Mouse (Mus musculus): ENCODE measurements around the gene Gm45808. TPM values are rescaled to one million over a fixed set of nuclear protein-coding genes. Genes with fewer than 3 reads are reported as not detected.
"Not testable (repeated sequence)": the region's sequence is repeated elsewhere in the genome, so short reads cannot be mapped to it uniquely, and the experiment has no call there.

Gm45808 gene
- not detected in 2 replicates for polyA plus RNA-seq (2015; fragmentation: Nextera tagmentation; extraction: Ambion mirVana)

- ATAC-seq (replicated peaks; ENCODE audit: low FRiP score, low read depth) (no peak), DNase-seq (ENCODE audit: low spot score) (no peak)
- Histone ChIP-seq H3K4me2 (ENCODE audit: low read length) (no peak within 1 kb of the TSS), H3K4me1 (replicated peaks; ENCODE audit: insufficient read depth, low read length) (no peaks in the 10 kb centered on the region; the same call in 1 of the 2 replicates), H3K9ac (ENCODE audit: low read depth, low read length) (no peak within 1 kb of the TSS), H3K27me3 (ENCODE audit: insufficient read depth, low read length) (no peaks in the 10 kb centered on the region), H3K9me3 (replicated peaks; ENCODE audit: low read length) (no peaks in the 10 kb centered on the region), H3K36me3 (ENCODE audit: insufficient read depth, low read length) (no peaks in the 10 kb centered on the region), H3K27ac (no peak within 1 kb of the TSS), H3K4me3 (replicated peaks; ENCODE audit: low read depth, low read length) (no peak within 1 kb of the TSS)
- no peak for TF ChIP-seq CTCF (IDR thresholded peaks at IDR 0.05; ENCODE audit: low read depth)
- WGBS, result 77% methylated on average over 12 of the region's 12 CpGs
Observed at GRCm38 (mm10) chr7:45486761-45487415, at the start of gene Gm45808. Gene Gm45808, minus strand, starts transcription at chr7:45486811.

GRCm38 (mm10) chr7:45535676-45536075 lies 49.1 kb upstream of the Gm45808 start:
- H3K27me3 ChIP-seq (ENCODE audit: insufficient read depth, low read length), result no peaks in the 10 kb centered on the region
- no peak; the same call in 1 of the 2 replicates for TF ChIP-seq CTCF (IDR thresholded peaks at IDR 0.05; ENCODE audit: low read depth)
- H3K27ac ChIP-seq, result no peak overlapping the region
- H3K9me3 ChIP-seq (replicated peaks; ENCODE audit: low read length), result no peaks in the 10 kb centered on the region
- no peaks in the 10 kb centered on the region for H3K36me3 ChIP-seq (ENCODE audit: insufficient read depth, low read length)
- H3K4me2 ChIP-seq (ENCODE audit: low read length), result no peak overlapping the region
- no peak for DNase-seq (ENCODE audit: low spot score)
- peaks cover 5% of the 10 kb centered on the region for H3K4me1 ChIP-seq (replicated peaks; ENCODE audit: insufficient read depth, low read length)
- no peak overlapping the region for H3K9ac ChIP-seq (ENCODE audit: low read depth, low read length)
- no peak overlapping the region for H3K4me3 ChIP-seq (replicated peaks; ENCODE audit: low read depth, low read length)
- no peak for ATAC-seq (replicated peaks; ENCODE audit: low FRiP score, low read depth)
- 80% methylated on average over 1 of the region's 1 CpGs for WGBS

GRCm38 (mm10) chr7:45530643-45531042 lies 44.0 kb upstream of the Gm45808 start:
- WGBS, result 49% methylated on average over 2 of the region's 2 CpGs
- Histone ChIP-seq H3K4me2 (ENCODE audit: low read length) (peak overlapping the region; percentile 43), H3K36me3 (ENCODE audit: insufficient read depth, low read length) (no peaks in the 10 kb centered on the region), H3K4me3 (replicated peaks; ENCODE audit: low read depth, low read length) (no peak overlapping the region), H3K27me3 (ENCODE audit: insufficient read depth, low read length) (no peaks in the 10 kb centered on the region), H3K9me3 (replicated peaks; ENCODE audit: low read length) (no peaks in the 10 kb centered on the region), H3K27ac (peak overlapping the region; percentile 50; the same call in 1 of the 2 replicates), H3K4me1 (replicated peaks; ENCODE audit: insufficient read depth, low read length) (peaks cover 12% of the 10 kb centered on the region), H3K9ac (ENCODE audit: low read depth, low read length) (no peak overlapping the region)
- DNase-seq (ENCODE audit: low spot score) (no peak), ATAC-seq (replicated peaks; ENCODE audit: low FRiP score, low read depth) (no peak)
- no peak for TF ChIP-seq CTCF (IDR thresholded peaks at IDR 0.05; ENCODE audit: low read depth)

GRCm38 (mm10) chr7:45529461-45529860 lies 42.9 kb upstream of the Gm45808 start:
- H3K36me3 ChIP-seq (ENCODE audit: insufficient read depth, low read length), result no peaks in the 10 kb centered on the region
- peak overlapping the region; percentile 43 for H3K4me2 ChIP-seq (ENCODE audit: low read length)
- H3K27me3 ChIP-seq (ENCODE audit: insufficient read depth, low read length), result no peaks in the 10 kb centered on the region
- no peak for TF ChIP-seq CTCF (IDR thresholded peaks at IDR 0.05; ENCODE audit: low read depth)
- ATAC-seq (replicated peaks; ENCODE audit: low FRiP score, low read depth) (no peak), DNase-seq (ENCODE audit: low spot score) (peak; percentile 72)
- peak overlapping the region; percentile 52 for H3K27ac ChIP-seq
- H3K9ac ChIP-seq (ENCODE audit: low read depth, low read length), result no peak overlapping the region
- no peaks in the 10 kb centered on the region for H3K9me3 ChIP-seq (replicated peaks; ENCODE audit: low read length)
- WGBS, result 7% methylated on average over 6 of the region's 6 CpGs
- H3K4me3 ChIP-seq (replicated peaks; ENCODE audit: low read depth, low read length), result no peak overlapping the region
- peaks cover 21% of the 10 kb centered on the region for H3K4me1 ChIP-seq (replicated peaks; ENCODE audit: insufficient read depth, low read length)

- H3K9me3 ChIP-seq (replicated peaks; ENCODE audit: low read length); DNase-seq (ENCODE audit: low spot score); H3K4me3 ChIP-seq (replicated peaks; ENCODE audit: low read depth, low read length); ATAC-seq (replicated peaks; ENCODE audit: low FRiP score, low read depth); H3K36me3 ChIP-seq (ENCODE audit: insufficient read depth, low read length); H3K27ac ChIP-seq; H3K4me2 ChIP-seq (ENCODE audit: low read length); H3K9ac ChIP-seq (ENCODE audit: low read depth, low read length); H3K27me3 ChIP-seq (ENCODE audit: insufficient read depth, low read length): not testable (repeated sequence)
- peaks cover 39% of the 10 kb centered on the region for H3K4me1 ChIP-seq (replicated peaks; ENCODE audit: insufficient read depth, low read length)
- 93% methylated on average over 6 of the region's 6 CpGs for WGBS
Observed at GRCm38 (mm10) chr7:45527169-45527568, 40.6 kb upstream of the Gm45808 start.

GRCm38 (mm10) chr7:45526474-45527120 lies 40.0 kb upstream of the Gm45808 start:
- Histone ChIP-seq H3K27ac (peak overlapping the region; percentile 97), H3K9ac (ENCODE audit: low read depth, low read length) (peak overlapping the region; percentile 93; the same call in 1 of the 2 replicates), H3K9me3 (replicated peaks; ENCODE audit: low read length) (no peaks in the 10 kb centered on the region), H3K4me2 (ENCODE audit: low read length) (peak overlapping the region; percentile 90), H3K4me1 (replicated peaks; ENCODE audit: insufficient read depth, low read length) (peaks cover 39% of the 10 kb centered on the region), H3K4me3 (replicated peaks; ENCODE audit: low read depth, low read length) (peak overlapping the region; percentile 84), H3K27me3 (ENCODE audit: insufficient read depth, low read length) (no peaks in the 10 kb centered on the region), H3K36me3 (ENCODE audit: insufficient read depth, low read length) (0 out of 2 replicates have a peak, but pooled peaks cover 8% of the 10 kb centered on the region)
- TF ChIP-seq CTCF (IDR thresholded peaks at IDR 0.05; ENCODE audit: low read depth), result peak; percentile 41
- WGBS, result 23% methylated on average over 7 of the region's 7 CpGs
- no peak for ATAC-seq (replicated peaks; ENCODE audit: low FRiP score, low read depth)
- no peak for DNase-seq (ENCODE audit: low spot score)

All from kidney, postnatal 0 days (tissue).